Mouse (Mus musculus) lung, adult 2 months (tissue): ENCODE results near the gene Rab26. TPM values are rescaled to one million over a fixed set of nuclear protein-coding genes. Genes with fewer than 3 reads are reported as not detected.
A peak's percentile ranks its signal among the peaks of the same experiment; 100 is the strongest.

Experiments
- DNase-seq: peaks from one replicate; pipeline ENCODE4 v3.0.0; 2022
- H3K4me1 ChIP-seq: fragments of 200-500 bp; 2 replicates; pipeline ENCODE4 v1.6.1; 2011; ENCODE audit warnings: low read length; ENCODE audit not compliant: control insufficient read depth, insufficient read depth
- H3K4me3 ChIP-seq: fragments of 200-500 bp; replicated peaks from 2 replicates; pipeline ENCODE3; 2011; ENCODE audit warnings: low read depth, mild to moderate bottlenecking, control low read depth, low read length; ENCODE audit errors: extremely low read depth
- CTCF ChIP-seq: fragments of 200-500 bp; IDR thresholded peaks from 2 replicates; pipeline ENCODE4 v1.5.1; 2011; ENCODE audit warnings: mild to moderate bottlenecking, low read length, control low read depth; ENCODE audit not compliant: insufficient read depth
- POLR2A ChIP-seq: fragments of 200-500 bp; IDR thresholded peaks from 2 replicates; pipeline ENCODE4 v1.6.1; 2011; ENCODE audit warnings: low read depth, mild to moderate bottlenecking, control low read depth, low read length, borderline replicate concordance; ENCODE audit errors: extremely low read depth
- WGBS: fragments of 180-500 bp; shearing (Covaris S2); methylation state at CpG from one replicate; pipeline ENCODE4 v1.1.7; 2018; 5-methylcytosine and 5-hydroxymethylcytosine counted together
- polyA plus RNA-seq: library from polyadenylated mRNA; depleted of rRNA; stranded (reverse); fragments of >200 nt; gene quantifications from 2 replicates; pipeline ENCODE4 v1.2.3, GENCODE M21; 2012; rRNA removed

Gene Rab26
- polyA plus RNA-seq = 1.1 and 1.2 TPM in 2 replicates

- DNase-seq = no peak
- TF ChIP-seq POLR2A = no peak
- no peak for TF ChIP-seq CTCF
- Histone ChIP-seq H3K4me1 (peaks cover 3% of the 10 kb centered on the region; the same call in 1 of the 2 replicates), H3K4me3 (peak within 1 kb of the TSS; percentile 31)
- 89% methylated on average over 8 of the region's 8 CpGs for WGBS
Measured at GRCm38 (mm10) chr17:24534160-24534718, at the start of gene Rab26. Rab26 (minus strand) TSS chr17:24534210.

- 99% methylated on average over 2 of the region's 2 CpGs for WGBS
- Histone ChIP-seq H3K4me3 (no peak overlapping the region), H3K4me1 (no peaks in the 10 kb centered on the region; the same call in 1 of the 2 replicates)
- DNase-seq = no peak
- TF ChIP-seq CTCF (no peak), POLR2A (no peak)
Measured at GRCm38 (mm10) chr17:24580287-24580686, 46.3 kb upstream of the Rab26 start.

GRCm38 (mm10) chr17:24579532-24579931 is 45.5 kb upstream of the Rab26 start:
- Histone ChIP-seq H3K4me1 (no peaks in the 10 kb centered on the region; the same call in 1 of the 2 replicates), H3K4me3 (no peak overlapping the region)
- 96% methylated on average over 3 of the region's 3 CpGs for WGBS
- TF ChIP-seq POLR2A (no peak), CTCF (no peak)
- DNase-seq = no peak

- TF ChIP-seq POLR2A (no peak), CTCF (no peak)
- no peak for DNase-seq
- Histone ChIP-seq H3K4me1 (no peaks in the 10 kb centered on the region), H3K4me3 (no peak overlapping the region)
- 97% methylated on average over 9 of the region's 9 CpGs for WGBS
Measured at GRCm38 (mm10) chr17:24573811-24574210, 39.8 kb upstream of the Rab26 start.

GRCm38 (mm10) chr17:24572651-24573245 is 38.7 kb upstream of the Rab26 start:
- no peak for TF ChIP-seq POLR2A
- no peak for TF ChIP-seq CTCF
- H3K4me1 ChIP-seq = no peaks in the 10 kb centered on the region
- no peak overlapping the region for H3K4me3 ChIP-seq
- DNase-seq = no peak
- 93% methylated on average over 12 of the region's 12 CpGs for WGBS

- Histone ChIP-seq H3K4me1 (peaks cover 9% of the 10 kb centered on the region), H3K4me3 (no peak overlapping the region)
- no peak for DNase-seq
- TF ChIP-seq CTCF (no peak), POLR2A (no peak)
- 89% methylated on average over 4 of the region's 4 CpGs for whole genome bisulfite sequencing
Measured at GRCm38 (mm10) chr17:24569837-24570236, 35.8 kb upstream of the Rab26 start.

GRCm38 (mm10) chr17:24567034-24567779 is 33.2 kb upstream of the Rab26 start:
- 32% methylated on average over 8 of the region's 8 CpGs for WGBS
- DNase-seq = peak; percentile 43
- TF ChIP-seq POLR2A = no peak
- TF ChIP-seq CTCF = no peak
- Histone ChIP-seq H3K4me1 (peaks cover 13% of the 10 kb centered on the region), H3K4me3 (no peak overlapping the region)

GRCm38 (mm10) chr17:24565792-24566191 is 31.8 kb upstream of the Rab26 start:
- WGBS = 67% methylated on average over 3 of the region's 3 CpGs
- Histone ChIP-seq H3K4me3 (no peak overlapping the region), H3K4me1 (peaks cover 19% of the 10 kb centered on the region)
- TF ChIP-seq POLR2A = no peak
- TF ChIP-seq CTCF = no peak
- no peak for DNase-seq

- 72% methylated on average over 3 of the region's 3 CpGs for WGBS
- peaks cover 25% of the 10 kb centered on the region for H3K4me1 ChIP-seq
- TF ChIP-seq CTCF (no peak), POLR2A (no peak)
- no peak for DNase-seq
- no peak overlapping the region for H3K4me3 ChIP-seq
Measured at GRCm38 (mm10) chr17:24565092-24565491, 31.1 kb upstream of the Rab26 start.

GRCm38 (mm10) chr17:24564422-24564821 is 30.4 kb upstream of the Rab26 start:
- TF ChIP-seq POLR2A = no peak
- no peak for TF ChIP-seq CTCF

More at GRCm38 (mm10) chr17:24564422-24564821, 30.4 kb upstream of the Rab26 start:
- DNase-seq = no peak
- Histone ChIP-seq H3K4me3 (no peak overlapping the region), H3K4me1 (peaks cover 27% of the 10 kb centered on the region)
- 80% methylated on average over 4 of the region's 4 CpGs for WGBS
